Mouse (Mus musculus) CH12.LX (cell line): ENCODE data around the gene Jagn1.

Source experiments
- CHD1 ChIP-seq: IDR thresholded peaks from 2 replicates; pipeline ENCODE4 v1.6.1; 2012; ENCODE audit warnings: low read depth, low read length, improper control_type of control experiment, inconsistent platforms
- CTCF ChIP-seq, 2 experiments: IDR thresholded peaks in 1 of 2; conservative IDR thresholded peaks in 1 of 2; 2 replicates each; pipeline ENCODE4 v1.5.1; 2011 to 2012; ENCODE audit warnings: low read depth in 2 of 2, low read length in 2 of 2, improper control_type of control experiment in 1 of 2, inconsistent platforms in 1 of 2, mild to moderate bottlenecking in 1 of 2, moderate library complexity in 1 of 2
- ETS1 ChIP-seq: conservative IDR thresholded peaks from 2 replicates; pipeline ENCODE4 v1.6.1; 2012; ENCODE audit warnings: low read depth, mild to moderate bottlenecking, inconsistent platforms, low read length, improper control_type of control experiment, moderate library complexity
- POLR2A ChIP-seq: IDR thresholded peaks from 2 replicates; pipeline ENCODE4 v1.6.1; 2011; ENCODE audit warnings: low read depth, mild to moderate bottlenecking, improper control_type of control experiment, low read length
- USF1 ChIP-seq: IDR thresholded peaks from 2 replicates; pipeline ENCODE4 v1.6.1; 2014; ENCODE audit warnings: low read depth, mild to moderate bottlenecking, inconsistent platforms, low read length, improper control_type of control experiment

DNA sequence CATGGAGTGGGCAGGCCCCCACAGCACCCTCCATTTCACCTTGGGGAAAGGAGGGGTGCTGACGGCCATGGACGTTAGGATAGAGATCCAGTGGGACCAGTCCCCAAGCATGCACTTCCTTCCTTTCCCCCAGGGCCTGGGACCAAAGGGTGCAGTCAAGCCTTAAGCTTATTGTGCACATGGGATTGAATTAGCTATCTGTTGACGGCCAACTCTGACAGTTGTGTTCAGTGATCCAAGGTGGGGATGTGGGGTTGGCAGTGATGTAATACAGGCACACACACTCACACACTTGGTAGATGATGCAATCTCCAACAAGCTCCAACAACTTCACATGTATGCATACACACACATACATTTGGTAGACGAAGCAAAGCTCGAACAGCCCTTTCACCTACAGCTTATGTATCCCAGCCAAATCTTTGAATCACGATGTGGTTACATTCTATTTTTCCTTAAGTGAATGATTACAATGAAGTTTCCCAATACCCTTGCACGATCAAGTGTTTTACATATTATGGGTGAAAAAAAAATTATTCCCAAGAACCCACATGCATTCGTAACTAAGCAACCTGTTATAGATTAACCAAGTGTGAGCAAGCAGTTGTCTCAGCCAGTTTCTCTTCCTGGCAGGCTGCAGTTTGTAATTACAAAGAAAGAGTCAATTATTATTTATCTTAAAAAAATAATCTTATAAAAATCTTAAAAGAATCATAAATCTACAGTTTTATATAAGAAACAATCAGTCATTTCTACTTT lies 2.0 kb downstream of the Jagn1 start:
- TF ChIP-seq CTCF (conservative IDR thresholded peaks at IDR 0.05 in 1 of 2, IDR thresholded peaks at IDR 0.05 in 1 of 2; ENCODE audit: low read depth in 2 of 2, low read length in 2 of 2), result no peak
- no peak for TF ChIP-seq POLR2A
- TF ChIP-seq ETS1, result no peak
- TF ChIP-seq CHD1, result no peak
- TF ChIP-seq USF1, result no peak
